Mouse (Mus musculus): ENCODE data around the gene Slc22a3. TPM values are rescaled to one million over a fixed set of nuclear protein-coding genes. Genes with fewer than 3 reads are reported as not detected.

Slc22a3 gene
- total and polyA plus RNA-seq, 2 experiments: 2.3 to 2.5 TPM

DNA sequence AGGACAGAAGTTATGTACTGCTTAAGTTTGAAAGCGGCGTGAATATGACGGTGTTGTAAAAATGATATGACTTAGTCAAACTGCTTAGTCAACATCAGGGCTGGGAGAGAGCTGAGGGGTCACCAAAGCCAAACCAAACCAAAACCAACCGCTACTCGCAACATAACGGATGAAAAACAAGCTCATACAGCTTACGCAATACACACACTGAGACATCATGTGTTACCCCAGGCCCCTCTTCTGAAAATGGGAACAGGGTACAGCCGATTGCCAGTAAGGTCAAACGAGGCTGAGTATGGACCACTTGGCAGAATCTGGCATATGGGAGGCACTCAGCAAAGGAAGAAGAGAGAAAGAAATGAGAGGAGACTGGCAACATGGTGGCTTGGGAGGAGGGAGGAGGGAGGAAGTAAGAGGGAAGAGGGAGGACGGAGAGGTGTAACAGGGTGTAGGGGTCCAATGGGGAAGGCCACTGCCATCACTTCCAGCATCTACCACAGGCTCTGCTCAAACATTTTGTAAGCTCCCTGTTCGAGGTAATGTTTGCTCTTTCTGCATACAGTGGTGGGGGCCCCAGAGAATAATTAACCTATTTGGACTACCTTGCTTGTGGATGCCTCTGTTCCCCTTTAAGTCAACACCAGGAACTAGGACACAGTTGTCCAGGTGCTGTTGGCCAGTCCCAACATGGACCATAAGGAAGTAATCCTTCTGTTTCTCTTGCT is 129.4 kb downstream of the Slc22a3 start, which contains the start of gene Plg:
TSS of gene Plg (plus strand) at position 628 of the 725 bp plus-strand sequence.
- Histone ChIP-seq H3K79me2 (ENCODE audit: control insufficient read depth, insufficient read depth, low read length) (peaks cover 5% of the 10 kb centered on the region; the same call in 1 of the 2 replicates), H3K27me3 (ENCODE audit: control insufficient read depth, insufficient read depth, low read length) (no peaks in the 10 kb centered on the region), H3K36me3 (ENCODE audit: control insufficient read depth, insufficient read depth, low read length) (peaks cover 4% of the 10 kb centered on the region; the same call in 1 of the 2 replicates), H3K4me1 (ENCODE audit: control insufficient read depth, insufficient read depth, low read length) (peaks cover 6% of the 10 kb centered on the region), H3K27ac (replicated peaks; ENCODE audit: insufficient read depth, low read depth, low read length) (peak within 1 kb of the TSS; percentile 95), H3K9ac (ENCODE audit: low read depth, low read length) (peak within 1 kb of the TSS; percentile 96), H3K4me3 (ENCODE audit: insufficient read depth, low read depth, low read length) (peak within 1 kb of the TSS; percentile 84)
- peak; percentile 99 for DNase-seq (ENCODE audit: extremely low read depth, low read depth, low spot score)
- WGBS: 21% methylated on average over 11 of the region's 11 CpGs
- no peak for TF ChIP-seq POLR2A (IDR thresholded peaks at IDR 0.05; ENCODE audit: extremely low read depth, insufficient read depth, low read length)

DNA sequence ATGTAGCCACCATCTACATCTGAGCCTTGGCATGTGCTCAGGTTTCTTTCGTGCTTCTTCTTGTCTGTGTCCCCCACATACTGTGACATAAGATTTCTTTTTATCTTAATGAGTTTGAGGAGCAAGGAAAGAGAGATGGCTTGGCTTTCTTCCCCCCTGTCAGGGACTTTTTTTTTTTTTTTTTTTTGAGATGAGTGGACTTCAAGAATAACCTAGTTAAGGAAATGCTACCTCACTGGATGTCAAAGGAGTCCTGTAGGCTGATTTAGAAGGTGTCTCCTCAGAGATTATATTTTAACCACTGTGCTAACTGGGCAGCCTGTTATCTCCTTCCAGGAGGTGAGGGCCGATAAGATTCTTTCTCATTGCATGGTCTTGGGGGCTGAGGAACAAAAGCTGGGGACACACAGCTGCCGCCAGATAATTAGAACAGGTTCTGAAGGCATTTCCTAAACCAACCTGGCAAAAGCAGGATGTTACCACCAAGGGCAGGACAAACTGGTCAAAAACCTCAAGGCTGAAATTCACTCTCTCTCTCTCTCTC is 133.8 kb downstream of the Slc22a3 start:
- Histone ChIP-seq H3K79me2 (ENCODE audit: control insufficient read depth, insufficient read depth, low read length) (no peaks in the 10 kb centered on the region; the same call in 1 of the 2 replicates), H3K9ac (ENCODE audit: low read depth, low read length) (no peak overlapping the region), H3K27ac (replicated peaks; ENCODE audit: insufficient read depth, low read depth, low read length) (no peak overlapping the region), H3K4me1 (ENCODE audit: control insufficient read depth, insufficient read depth, low read length) (peaks cover 10% of the 10 kb centered on the region), H3K36me3 (ENCODE audit: control insufficient read depth, insufficient read depth, low read length) (no peaks in the 10 kb centered on the region), H3K4me3 (ENCODE audit: insufficient read depth, low read depth, low read length) (no peak overlapping the region), H3K27me3 (ENCODE audit: control insufficient read depth, insufficient read depth, low read length) (no peaks in the 10 kb centered on the region)
- WGBS: 57% methylated on average over 3 of the region's 3 CpGs
- no peak for DNase-seq (ENCODE audit: extremely low read depth, low read depth, low spot score)
- TF ChIP-seq CTCF (IDR thresholded peaks at IDR 0.05; ENCODE audit: low read depth, low read length) (no peak), POLR2A (IDR thresholded peaks at IDR 0.05; ENCODE audit: extremely low read depth, insufficient read depth, low read length) (no peak)

DNA sequence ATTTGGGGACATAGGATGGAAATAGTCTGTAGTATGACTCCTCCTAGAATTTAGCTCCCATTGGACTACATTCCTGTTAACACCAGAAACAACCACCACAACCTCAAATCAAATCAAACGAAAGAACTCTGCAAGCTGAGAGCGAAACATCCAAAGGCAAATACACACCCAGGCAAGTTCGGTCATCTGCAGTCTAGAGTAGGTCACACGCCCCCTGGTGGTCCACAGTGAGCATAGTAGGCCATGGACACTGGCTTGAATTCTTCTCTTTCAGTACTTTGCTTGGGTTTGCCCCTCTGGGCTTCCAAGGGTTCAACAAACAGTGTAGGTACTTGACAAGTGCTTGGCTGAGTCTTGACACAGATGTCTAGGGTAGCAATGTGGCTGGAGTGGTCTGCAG is 135.5 kb downstream of the Slc22a3 start:
- Histone ChIP-seq H3K9ac (ENCODE audit: low read depth, low read length) (no peak overlapping the region), H3K27me3 (ENCODE audit: control insufficient read depth, insufficient read depth, low read length) (no peaks in the 10 kb centered on the region), H3K4me1 (ENCODE audit: control insufficient read depth, insufficient read depth, low read length) (peaks cover 10% of the 10 kb centered on the region), H3K27ac (replicated peaks; ENCODE audit: insufficient read depth, low read depth, low read length) (no peak overlapping the region), H3K79me2 (ENCODE audit: control insufficient read depth, insufficient read depth, low read length) (no peaks in the 10 kb centered on the region), H3K36me3 (ENCODE audit: control insufficient read depth, insufficient read depth, low read length) (no peaks in the 10 kb centered on the region), H3K4me3 (ENCODE audit: insufficient read depth, low read depth, low read length) (no peak overlapping the region)
- peak; percentile 64 for DNase-seq (ENCODE audit: extremely low read depth, low read depth, low spot score)
- TF ChIP-seq POLR2A (IDR thresholded peaks at IDR 0.05; ENCODE audit: extremely low read depth, insufficient read depth, low read length) (no peak), CTCF (IDR thresholded peaks at IDR 0.05; ENCODE audit: low read depth, low read length) (peak; percentile 89)
- WGBS: 4% methylated on average over 4 of the region's 4 CpGs

DNA sequence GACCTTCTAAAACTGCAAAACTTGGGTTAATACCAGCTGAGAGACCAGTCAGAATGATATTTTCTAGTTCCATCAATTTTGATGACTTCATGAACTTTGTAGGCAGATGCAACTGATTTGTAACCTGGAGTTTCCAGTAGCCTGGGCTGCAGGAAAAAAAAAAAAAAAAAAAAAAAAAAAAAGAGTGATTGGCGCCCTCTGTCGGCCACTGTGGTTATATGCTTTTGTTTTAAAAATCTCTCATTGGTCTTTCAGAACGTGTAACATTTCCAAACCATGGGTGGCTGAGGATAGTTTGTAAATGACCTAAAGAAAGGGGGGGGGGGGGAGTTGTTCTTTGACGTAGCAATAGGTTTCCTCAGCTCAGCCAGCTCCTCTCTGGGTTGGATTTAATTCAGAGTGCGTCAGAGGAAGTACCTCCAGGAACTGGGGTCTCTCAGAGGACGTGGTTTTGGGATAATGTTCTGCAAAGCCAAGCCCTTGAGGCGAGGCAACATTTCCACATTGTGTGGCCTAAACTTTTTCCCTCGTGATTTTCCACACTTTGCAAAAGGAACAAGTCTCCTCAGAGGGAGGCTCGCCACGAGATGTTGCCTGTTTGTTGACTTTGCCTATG is 136.1 kb downstream of the Slc22a3 start:
- Histone ChIP-seq H3K27ac (replicated peaks; ENCODE audit: insufficient read depth, low read depth, low read length) (no peak overlapping the region; the same call in 1 of the 2 replicates), H3K79me2 (ENCODE audit: control insufficient read depth, insufficient read depth, low read length) (no peaks in the 10 kb centered on the region), H3K9ac (ENCODE audit: low read depth, low read length) (no peak overlapping the region), H3K27me3 (ENCODE audit: control insufficient read depth, insufficient read depth, low read length) (no peaks in the 10 kb centered on the region), H3K4me3 (ENCODE audit: insufficient read depth, low read depth, low read length) (no peak overlapping the region), H3K4me1 (ENCODE audit: control insufficient read depth, insufficient read depth, low read length) (peaks cover 10% of the 10 kb centered on the region), H3K36me3 (ENCODE audit: control insufficient read depth, insufficient read depth, low read length) (no peaks in the 10 kb centered on the region)
- WGBS: 16% methylated on average over 10 of the region's 10 CpGs
- TF ChIP-seq POLR2A (IDR thresholded peaks at IDR 0.05; ENCODE audit: extremely low read depth, insufficient read depth, low read length) (no peak), CTCF (IDR thresholded peaks at IDR 0.05; ENCODE audit: low read depth, low read length) (no peak)
- DNase-seq (ENCODE audit: extremely low read depth, low read depth, low spot score): no peak

DNA sequence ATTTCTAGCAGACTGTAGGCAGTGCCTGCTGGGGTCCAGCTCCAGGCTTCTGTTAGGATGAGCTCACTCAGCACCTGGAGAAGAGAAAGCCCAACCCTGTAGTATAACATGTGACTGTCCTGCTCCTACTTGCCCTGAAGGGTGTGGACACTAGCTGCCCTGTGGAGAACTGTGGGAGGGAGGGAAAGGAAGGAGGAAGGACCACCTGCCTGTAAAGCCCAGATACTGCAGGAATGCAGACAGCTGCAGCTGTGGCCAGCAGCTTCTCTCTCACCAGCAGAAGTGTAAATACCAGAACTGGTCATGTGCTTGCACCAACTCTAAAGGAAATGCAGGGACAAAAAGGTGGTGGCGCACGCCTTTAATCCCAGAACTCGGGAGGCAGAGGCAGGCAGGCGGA is 137.2 kb downstream of the Slc22a3 start:
- Histone ChIP-seq H3K79me2 (ENCODE audit: control insufficient read depth, insufficient read depth, low read length) (no peaks in the 10 kb centered on the region), H3K27ac (replicated peaks; ENCODE audit: insufficient read depth, low read depth, low read length) (no peak overlapping the region), H3K4me3 (ENCODE audit: insufficient read depth, low read depth, low read length) (no peak overlapping the region), H3K4me1 (ENCODE audit: control insufficient read depth, insufficient read depth, low read length) (peaks cover 10% of the 10 kb centered on the region), H3K27me3 (ENCODE audit: control insufficient read depth, insufficient read depth, low read length) (no peaks in the 10 kb centered on the region), H3K36me3 (ENCODE audit: control insufficient read depth, insufficient read depth, low read length) (no peaks in the 10 kb centered on the region), H3K9ac (ENCODE audit: low read depth, low read length) (no peak overlapping the region)
- no peak for DNase-seq (ENCODE audit: extremely low read depth, low read depth, low spot score)
- no peak for TF ChIP-seq POLR2A (IDR thresholded peaks at IDR 0.05; ENCODE audit: extremely low read depth, insufficient read depth, low read length)
- TF ChIP-seq CTCF (IDR thresholded peaks at IDR 0.05; ENCODE audit: low read depth, low read length): no peak
- WGBS: 77% methylated on average over 4 of the region's 4 CpGs
